Mouse (Mus musculus) urinary bladder, postnatal 4 days (tissue): Measurements from ENCODE around the gene Gadd45g.

Source experiments
- DNase-seq, 2 experiments: peaks; one replicate each; pipeline ENCODE4 v3.0.0; 2021 to 2022; ENCODE audit warnings: low spot score in 2 of 2

The Gadd45g gene

DNA sequence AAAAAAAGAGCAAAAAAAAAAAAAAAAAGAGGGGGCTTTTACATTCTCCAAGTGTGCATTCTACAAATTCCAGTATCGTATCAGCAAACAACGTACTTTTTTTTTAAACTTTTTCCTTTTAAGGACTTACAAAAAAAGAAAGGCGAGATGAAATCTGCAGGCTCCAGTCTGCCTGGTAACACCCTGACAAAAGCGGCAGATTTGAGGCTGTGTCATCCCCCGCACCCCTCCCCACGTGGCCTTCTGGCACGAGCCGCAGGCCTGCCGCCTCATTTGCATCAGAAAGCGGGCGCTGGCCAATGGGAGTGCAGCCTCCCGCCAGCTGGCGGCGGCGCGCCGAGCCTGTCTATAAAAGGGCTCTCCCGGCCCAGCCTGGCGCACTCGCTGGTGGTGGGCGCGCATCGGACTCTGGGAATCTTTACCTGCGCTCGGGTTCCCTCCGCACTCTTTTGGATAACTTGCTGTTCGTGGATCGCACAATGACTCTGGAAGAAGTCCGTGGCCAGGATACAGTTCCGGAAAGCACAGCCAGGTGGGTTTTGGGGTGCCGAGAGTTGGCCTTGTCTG, at the start of gene Gadd45g:
TSS of gene Gadd45g (plus strand) at position 378 of the 567 bp plus-strand sequence.
- DNase-seq: peak; percentile 94 to 97

DNA sequence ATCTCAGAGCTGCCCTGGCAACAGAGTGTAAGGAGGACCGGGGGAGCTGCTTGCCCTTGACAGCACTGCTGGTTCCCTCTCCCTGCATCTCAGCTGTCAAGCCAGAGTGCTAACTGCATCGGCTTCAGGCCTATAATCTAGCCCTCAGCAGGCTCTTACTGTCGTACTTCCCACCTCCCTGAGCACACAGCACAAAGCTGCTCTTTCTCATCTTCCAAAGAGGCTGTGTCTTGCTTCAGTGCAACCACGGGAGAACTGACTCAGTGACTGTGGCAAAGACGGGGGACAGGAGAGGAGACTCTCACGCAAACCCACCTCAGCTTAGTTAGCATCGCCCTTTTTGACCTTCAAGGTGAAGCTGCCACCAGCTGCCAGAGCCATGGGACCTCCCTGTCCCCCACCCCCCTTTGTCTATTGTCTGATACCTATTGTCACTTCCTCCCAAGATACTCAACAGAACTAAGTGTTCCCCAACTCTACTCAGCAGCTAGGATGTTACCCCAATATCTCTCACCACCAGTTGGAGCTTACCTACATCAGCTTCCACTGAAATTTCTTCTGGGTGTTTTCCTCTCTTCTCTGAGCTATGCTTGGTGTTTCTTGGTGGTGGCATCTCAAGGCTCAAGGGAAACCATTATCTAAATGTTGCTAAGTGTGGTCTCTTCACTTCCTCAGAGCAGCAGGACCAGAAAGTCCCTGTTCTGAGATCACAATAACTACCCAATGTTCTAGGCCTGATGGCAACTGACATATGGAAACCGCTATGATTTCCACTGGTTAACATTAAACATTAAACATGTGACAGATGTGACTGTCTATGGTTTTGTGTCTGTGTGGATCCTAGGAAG, 48.4 kb upstream of the Gadd45g start:
- no peak for DNase-seq

DNA sequence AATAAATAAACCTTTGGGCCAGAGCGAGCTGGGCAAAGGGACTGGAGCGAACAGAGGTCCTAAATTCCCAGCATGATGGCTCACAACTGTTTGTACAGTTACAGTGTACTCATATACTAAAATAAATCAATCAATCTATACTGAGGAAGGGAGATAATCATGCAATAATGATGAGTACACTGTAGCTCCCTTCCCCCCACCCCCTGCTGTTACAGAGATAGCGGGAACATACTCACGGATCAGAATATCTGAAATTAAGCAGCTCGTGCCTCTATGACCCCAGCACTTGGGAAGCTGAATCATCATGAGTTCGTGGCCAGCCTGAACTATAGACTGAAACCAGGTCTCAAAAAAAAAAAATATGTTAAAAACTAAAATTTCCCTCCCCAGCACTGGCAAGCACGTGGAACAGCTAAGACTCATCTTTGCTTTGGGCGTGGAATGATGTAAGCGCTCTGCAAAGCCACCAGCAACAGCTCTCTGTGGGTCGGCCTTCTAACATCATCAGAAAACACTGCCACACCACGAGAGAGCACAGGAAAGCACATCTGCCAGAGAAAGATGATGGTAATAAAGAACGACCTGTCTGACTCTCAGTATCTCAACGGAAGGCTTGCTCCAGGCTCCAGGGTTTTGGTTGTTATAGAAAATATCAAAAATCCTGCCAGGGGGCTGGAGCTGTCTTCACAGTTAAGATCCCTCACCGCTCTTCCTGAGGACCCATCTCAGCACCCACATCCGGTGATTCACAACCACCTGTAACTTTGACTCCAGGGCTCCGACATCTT, 46.5 kb upstream of the Gadd45g start:
- no peak for DNase-seq

DNA sequence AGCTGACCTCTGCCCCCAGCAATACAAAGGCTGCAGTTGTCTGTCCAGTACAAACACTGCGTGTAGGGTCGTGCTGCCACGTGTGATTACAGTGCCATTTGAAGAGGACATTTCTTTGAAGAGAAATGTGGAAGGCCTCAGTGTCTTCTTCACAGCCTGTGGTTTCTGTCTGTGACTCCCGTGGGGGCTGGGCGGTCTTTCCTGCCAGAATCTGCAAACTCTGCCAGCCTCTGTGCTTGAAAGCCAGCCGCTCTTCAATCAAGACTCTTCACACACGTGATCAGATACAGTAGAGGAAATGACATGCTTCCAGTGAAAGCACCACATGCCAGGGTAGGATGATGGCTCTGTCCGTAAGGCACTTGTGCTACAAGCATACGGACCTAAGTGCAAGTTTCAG, 45.6 kb upstream of the Gadd45g start:
- no peak for DNase-seq

DNA sequence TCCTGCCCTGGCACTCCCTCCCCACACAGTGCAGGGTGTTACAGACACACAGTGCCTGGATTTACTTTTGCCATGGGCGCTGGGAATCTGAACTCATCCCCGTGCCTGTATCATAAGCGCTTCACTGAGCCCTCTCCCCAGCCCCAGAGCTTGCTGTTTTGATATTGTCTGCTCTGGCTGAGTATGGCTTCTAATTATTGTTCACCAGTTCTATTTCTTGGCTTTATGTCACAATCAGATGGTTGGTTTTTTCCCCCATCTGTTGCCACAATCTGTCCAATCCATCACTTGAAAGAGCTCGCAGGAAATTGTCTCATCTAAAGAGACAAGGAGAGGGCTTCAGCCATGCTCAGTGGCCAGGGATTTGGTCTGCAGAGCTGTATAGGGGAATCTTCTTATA, 40.8 kb upstream of the Gadd45g start:
- no peak for DNase-seq

DNA sequence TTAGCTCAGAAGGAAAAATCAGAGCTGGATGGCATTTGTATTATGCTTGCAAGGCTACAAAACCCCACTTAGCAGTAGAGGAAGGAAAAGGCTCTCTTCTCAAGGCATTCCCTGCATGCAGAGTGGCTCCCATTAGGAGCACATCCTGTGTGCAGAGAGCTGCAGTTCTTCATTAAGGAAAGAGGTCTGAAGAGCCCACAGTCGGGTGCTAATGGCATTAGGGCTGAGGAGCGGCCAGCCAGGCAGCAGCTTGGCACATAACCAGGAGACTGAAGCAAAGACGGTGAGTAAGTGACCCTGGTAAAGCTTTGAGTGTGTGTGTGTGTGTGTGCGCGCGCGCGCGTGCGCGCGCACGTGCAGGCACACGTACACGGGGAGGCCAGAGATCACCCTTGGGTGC, 40.3 kb upstream of the Gadd45g start:
- DNase-seq: no peak

DNA sequence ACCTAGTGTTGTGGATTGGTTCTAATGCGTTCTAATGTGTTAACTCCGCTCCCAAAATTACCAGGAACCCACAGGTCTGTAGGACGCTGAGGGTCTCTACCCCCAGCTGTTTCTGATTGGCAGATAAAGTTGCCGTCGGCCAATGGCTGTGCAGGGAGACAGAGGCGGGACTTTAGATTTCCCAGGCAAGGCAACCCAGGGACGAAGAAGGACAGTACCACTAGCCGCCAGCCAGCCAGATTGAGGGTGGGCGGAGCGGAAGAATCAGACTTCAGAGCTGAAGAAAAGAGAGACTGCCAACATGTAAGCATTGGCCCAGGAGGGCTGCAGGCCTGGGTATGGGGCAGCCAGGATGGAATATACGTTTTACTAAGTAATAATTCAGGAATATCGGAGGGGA, 38.3 kb upstream of the Gadd45g start:
- DNase-seq: no peak

DNA sequence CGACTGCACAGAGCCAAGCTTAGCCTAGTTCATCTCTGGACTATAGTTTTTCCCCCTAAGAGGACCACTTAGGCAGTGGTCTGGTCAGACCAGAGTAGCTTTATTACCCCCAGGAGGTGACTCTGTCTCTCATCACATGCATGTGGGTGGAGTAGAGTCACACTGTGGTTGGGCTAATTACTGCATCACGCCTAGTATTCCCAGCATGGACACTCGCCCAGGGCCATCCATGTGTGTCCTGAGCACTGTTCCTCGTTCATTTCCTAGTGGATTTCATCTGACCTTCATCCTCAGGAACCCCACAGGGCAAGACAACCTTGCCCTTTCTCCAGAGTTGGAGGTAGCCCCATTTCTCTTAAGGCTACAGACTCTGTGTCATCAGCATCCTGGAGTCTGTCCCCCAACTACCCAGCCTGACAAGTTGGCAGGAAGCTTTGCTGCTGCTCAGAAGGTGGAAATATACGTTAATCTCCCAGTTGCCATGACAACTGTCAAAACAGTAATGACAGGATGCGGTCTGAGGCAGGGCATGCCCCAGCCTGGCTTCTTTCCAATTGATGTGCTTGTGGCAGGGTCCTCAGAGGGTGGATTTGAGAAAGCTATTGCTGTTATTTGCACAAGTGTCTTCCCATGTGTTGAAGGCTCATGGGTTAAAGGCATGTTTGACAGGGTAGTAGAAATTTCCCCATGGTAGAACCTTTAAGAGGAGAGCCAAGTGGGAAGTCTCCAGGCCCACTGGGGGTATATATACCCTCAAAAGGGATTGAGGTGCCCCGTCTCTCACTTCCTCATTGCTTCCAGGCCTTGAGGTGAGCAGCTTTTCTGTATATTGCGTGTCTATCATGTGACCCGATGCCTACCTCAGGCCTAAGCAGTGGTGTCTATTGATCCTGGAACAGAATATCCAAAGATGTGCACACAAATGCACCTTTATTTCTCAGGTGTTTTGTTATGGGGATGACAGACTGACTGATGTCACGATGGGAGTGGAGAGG, 32.6 kb upstream of the Gadd45g start:
- no peak for DNase-seq

DNA sequence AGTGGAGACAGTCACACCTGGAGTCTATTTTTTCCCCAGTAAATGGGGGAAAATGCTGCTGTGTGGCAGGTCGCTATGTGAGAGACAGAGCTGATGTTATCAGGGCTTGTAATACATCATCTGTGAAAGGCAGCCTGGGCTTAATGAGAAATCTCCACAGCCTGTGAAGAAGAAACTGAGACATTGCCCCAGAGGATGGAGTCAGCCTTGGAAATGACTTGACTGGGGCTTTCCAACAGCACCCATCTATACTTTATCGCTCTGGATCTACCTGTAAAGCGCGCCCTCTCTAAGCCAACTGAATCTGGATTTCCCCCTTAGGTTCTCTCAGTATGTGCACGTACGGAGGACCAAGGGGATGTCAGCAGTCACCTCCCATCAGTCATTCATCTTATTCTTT, 31.8 kb upstream of the Gadd45g start:
- no peak for DNase-seq

DNA sequence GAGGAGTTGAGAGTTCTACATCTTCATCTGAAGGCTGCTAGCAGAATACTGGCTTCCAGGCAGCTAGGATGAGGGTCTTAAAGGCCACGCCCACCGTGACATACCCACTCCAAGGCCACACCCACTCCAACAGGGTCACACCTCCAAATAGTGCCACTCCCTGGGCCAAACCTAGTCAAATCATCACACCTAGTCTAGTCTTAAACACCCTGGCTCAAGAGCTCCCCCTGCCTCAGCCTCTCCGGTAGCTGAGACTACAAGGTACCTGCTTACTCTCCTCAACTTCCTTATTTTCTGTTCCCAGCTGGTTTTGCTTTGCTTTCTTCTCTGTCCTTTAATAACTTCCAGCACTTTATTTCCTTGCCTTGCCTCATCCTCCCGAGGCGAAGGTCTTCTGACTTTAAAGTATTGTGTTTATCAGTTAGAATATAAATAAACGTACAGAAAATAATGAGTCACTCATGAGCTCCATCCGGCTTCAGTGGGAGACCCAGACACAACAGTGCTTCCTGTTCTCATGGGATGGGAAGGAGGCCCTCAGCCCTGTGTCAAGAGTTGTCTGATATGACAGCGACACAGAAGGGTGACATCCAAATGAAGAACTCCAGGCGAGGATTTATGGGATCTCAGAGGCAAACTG, 30.5 kb upstream of the Gadd45g start:
- DNase-seq: no peak

DNA sequence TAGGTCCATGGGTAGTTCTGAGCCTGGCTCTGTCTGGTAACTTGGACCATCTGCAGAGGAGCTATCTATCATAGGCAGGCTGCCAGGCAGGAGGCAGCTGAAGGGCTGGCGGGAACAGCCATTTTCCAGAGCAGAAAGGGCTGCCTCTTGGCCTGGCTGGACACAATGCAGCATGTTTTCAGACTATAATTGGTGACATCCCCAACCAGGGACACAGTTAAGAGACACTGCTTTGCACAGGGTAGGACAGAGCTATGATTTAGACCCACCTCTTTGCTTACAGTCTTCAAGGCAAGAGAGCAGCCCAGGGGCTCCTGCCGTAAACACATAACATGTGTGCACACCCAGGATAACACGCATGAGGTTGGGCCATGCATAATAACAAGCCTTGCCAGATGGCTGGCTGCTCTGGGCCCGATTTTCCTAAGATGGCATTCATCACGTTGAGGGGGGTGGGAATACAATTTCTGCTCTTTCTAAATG, 29.9 kb upstream of the Gadd45g start:
- no peak for DNase-seq

DNA sequence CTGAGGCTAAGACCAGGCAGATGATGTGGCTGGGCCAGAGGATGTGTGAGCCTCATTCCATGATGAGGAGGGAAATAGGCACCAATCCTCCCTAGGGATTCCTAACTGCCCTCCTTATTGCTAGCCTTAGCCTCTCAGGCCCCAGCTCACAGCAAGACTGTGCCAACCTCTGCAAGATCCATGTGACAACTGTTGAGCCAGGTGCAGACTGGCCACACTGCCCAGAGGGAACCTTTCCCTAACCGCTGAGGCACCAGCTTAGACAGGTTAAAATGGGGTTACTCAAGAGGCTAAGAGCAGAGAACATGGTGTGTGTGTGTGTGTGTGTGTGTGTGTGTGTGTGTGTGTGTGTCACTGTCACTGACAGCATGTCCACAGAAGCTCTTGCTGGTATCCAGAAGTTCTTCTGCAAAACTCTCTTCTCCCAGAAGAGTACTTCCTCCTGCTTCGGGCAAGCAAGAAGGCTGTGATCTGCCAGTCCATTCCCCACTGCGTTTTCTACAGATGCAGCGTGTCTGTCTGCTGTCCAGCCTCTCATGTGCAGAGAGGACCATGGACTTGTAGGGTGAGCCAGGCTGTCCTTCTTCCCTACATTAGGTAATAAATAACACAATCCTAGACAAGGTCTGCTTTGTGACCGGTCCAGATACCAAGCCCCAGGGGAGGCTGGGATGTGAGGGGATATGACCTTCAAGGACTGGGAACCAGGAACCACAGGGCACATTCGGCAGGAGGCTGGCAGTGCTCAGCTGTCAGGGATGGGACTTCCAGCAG, 28.1 kb upstream of the Gadd45g start:
- no peak for DNase-seq

DNA sequence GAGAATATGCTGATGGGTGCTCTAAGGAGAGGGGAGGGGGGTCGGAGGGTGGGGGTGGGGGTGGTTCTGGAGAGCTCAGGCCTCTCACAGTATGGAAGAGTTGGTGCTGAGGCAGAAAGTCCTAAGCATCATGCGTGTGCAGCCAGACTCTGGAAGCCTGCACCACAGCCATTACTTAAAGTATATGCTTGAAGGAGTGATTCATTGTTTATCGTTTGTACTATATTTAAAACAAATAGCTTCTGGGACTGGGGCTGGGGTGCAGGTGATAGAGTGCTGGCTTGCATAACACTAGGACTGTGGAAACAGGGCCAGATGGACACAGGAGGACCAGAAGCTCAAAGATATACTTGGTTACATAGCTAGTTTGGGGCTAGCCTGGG, 27.5 kb upstream of the Gadd45g start:
- no peak for DNase-seq

DNA sequence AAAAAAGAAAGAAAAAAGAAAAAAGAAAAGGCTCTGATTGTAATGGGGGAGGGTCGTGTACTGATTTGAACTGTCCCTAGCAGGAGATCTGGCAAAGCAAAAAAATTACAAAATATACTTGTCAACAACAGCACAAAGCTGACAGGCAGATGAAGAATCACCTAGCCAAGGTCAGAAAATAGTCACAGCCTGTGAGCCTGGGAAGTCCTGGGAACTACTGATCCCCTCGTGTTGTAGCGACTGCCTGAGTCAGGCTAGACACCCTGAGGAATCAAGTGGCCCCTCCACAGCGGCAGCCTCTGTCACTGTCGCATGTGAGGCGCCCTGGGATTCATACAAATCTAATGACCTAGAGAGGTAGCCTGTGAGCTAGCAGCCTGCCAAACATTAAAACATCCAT, 27.1 kb upstream of the Gadd45g start:
- no peak for DNase-seq

DNA sequence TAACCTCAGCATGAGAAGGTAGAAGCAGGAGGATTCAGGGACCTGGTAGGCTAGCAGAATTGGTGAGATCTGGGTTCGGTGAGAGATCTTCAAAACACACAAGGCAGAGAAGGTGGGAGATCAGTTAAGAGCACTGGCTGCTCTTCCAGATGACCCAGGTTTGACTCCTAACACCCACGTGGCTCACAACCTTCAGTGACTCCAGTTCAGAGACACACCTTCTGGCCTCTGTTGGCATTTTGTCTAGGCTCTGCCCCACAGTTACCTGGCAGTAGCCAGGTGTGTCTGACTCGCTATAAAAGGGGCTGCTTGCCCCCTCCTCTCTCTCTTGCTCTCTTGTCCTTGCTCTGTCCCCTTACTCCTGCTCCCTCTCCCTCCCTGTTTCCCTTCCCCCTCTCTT, 24.5 kb upstream of the Gadd45g start:
- DNase-seq: no peak

DNA sequence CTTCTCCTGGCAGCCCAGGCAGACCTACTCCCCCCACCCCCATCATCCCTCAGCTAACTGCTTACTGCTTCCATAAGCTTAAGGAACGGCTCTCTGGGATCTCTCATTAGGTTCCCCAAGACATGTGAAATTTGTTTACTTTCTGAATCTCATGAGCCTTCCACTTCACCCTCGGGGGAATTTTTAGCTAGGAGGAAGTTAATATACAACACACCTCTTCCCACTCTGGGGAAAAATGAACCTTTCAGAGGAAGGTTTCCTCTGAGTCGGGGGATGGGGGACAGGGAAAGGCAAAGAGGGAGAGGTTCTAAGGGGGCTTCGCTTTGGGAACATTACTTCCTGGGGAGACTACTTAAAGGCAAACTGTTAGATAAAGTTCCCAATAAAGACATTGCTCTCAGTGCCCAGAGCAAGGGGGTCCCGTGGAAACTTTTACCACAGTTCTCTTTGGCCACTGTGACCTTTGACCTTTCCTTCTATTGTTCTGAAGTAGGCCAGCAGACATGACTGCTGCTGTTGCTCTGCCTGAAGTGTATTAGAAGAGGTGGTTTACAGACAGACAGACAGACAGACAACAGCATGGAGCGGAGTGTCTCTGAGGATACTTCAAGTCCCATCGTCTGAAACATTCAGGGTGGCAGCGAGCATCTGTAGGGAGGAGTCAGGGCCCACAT, 22.5 kb upstream of the Gadd45g start:
- DNase-seq: no peak

DNA sequence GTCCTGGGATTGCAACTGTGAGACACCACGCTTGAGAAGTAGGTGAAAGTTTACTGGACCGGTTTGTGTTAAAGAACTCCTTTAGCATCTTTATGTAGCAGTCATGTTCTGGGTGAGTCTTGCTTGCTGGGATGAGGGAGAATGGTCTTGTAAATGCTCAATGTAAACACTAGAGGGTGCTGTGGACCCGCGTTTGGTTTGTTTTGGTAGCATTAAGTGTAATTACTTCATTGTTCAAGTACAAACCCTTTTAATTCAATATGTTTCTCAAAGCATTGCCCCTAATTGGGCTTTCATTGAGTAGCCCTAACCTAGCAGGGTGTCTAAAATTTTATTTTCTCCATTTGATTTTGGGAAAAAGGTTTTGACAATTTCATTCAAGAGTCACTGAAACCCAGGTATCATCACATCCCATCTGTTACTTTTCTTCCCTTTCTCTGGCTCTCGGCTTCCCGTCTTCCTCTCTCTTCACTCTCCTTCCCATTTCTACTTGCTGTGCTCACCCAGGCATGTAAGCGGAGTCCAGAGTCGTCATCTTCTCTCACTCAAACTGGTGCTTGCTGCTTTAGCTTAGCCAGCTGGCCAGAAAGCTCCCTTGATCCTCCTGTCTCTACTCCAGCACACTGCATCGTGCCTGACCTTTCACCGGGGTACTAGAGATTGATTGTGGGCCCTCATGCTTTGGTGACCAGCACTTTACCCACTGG, 15.6 kb upstream of the Gadd45g start:
- DNase-seq: no peak

DNA sequence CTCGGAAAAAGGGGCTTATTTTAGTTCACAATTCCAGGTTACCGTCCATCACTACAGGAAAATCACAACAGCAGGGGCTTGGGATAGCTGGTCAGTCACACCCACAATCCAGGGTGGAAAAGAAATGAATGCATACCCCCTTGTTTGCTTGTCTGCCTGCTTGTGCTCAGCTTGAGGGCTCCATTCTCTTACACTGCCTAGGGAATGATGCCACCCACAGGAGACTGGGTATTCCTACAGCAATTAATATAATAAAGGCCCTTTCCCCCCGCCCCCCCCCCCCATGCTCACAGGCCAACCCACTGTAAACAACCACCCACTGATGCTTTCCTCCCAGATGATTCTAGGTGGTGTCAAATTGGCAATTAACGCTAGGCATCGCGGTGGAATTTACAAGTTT, 14.0 kb upstream of the Gadd45g start:
- DNase-seq: no peak

DNA sequence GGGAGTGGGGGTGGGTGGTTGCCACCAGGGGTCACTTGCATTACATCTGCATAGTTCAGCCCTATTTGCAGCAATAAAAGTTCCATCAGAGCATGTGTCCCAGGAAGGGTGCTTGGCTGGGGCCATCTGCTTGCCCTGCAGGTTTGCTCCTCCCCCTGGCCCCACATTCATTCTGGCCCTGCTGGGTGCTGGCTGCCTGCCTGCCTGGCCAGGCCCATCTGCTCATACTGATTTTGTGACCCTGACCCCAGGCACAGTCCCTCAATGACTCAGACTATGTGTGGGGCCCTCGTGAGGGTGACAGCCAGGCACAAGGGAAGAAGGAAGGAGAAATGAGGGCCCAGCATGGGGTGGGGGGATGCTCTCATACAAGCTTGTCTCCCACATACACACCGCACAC, 12.9 kb upstream of the Gadd45g start:
- DNase-seq: no peak
